Mouse (Mus musculus) heart, postnatal 0 days (tissue): ENCODE results near the gene Lif.

Experiments used
- CTCF ChIP-seq: IDR thresholded peaks from 2 replicates; pipeline ENCODE4 v1.5.1; 2016; ENCODE audit warnings: antibody characterized with exemption, control low read depth, low read depth
- EP300 ChIP-seq: IDR thresholded peaks from 2 replicates; pipeline ENCODE4 v1.6.1; 2016; ENCODE audit warnings: antibody characterized with exemption, low read depth

GRCm38 (mm10) chr11:4299191-4299590 lies 41.8 kb downstream of the Lif start:
- no peak for TF ChIP-seq CTCF
- TF ChIP-seq EP300: no peak
